Mouse (Mus musculus) liver, postnatal 0 days (tissue): Measurements from ENCODE around the gene Cbx7.
"Not testable (repeated sequence)": the region's sequence is repeated elsewhere in the genome, so short reads cannot be mapped to it uniquely, and the experiment has no call there.

Source experiments
- CTCF ChIP-seq: sonication (generic); IDR thresholded peaks from 2 replicates; pipeline ENCODE4 v1.5.1; 2016; ENCODE audit warnings: antibody characterized with exemption, low read depth
- EP300 ChIP-seq: IDR thresholded peaks from 2 replicates; pipeline ENCODE4 v1.6.1; 2016; ENCODE audit warnings: antibody characterized with exemption, low read depth, mild to moderate bottlenecking

- TF ChIP-seq CTCF: not testable (repeated sequence)
- TF ChIP-seq EP300: peak; percentile 79
Observed at GRCm38 (mm10) chr15:79895221-79896079, 75.5 kb downstream of the Cbx7 start.
